12 mouse cellular contexts compared by ENCODE assay signal in the genomic region with DNA sequence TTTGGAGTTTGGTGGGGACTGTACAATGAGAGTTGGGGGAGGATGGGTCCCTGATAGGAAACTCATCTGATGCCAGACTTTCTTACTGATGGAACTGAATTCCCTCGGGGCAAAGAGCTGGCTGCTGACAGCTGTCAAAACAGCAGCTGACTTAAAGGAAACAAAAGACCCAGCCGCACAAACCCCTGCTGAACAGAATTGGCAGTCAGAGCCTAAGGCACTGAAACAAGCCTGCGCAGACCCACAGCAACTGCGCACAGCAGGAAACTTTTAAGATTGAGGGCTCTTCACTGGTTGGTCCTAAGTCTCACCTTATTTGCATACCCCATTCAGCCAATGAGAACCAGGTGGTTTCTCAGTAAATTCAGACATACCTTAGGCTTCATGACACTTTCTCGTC. TPM values are rescaled to one million over a fixed set of nuclear protein-coding genes. Genes with fewer than 3 reads are reported as not detected.
DNase-seq lines count a peak whose midpoint lies in the region; ATAC-seq lines count a peak whose summit lies in the region.
"Had no signal": no experiment of that assay in that cellular context is flagged by ENCODE, and none has a peak within 500 bp of the region (broad histone marks: within the 10 kb centered on the region; RNA-seq: fewer than 3 reads in every experiment).

No protein-coding gene starts in this region.

- no peaks in the 10 kb centered on the region for H3K36me3 ChIP-seq in limb, embryonic 12.5 days
- no peaks in the 10 kb centered on the region for H3K36me3 ChIP-seq in limb, embryonic 10.5 days
- H3K36me3 ChIP-seq in hindbrain, embryonic 10.5 days: no peaks in the 10 kb centered on the region
- H3K36me3 ChIP-seq in midbrain, embryonic 16.5 days (ENCODE audit: control insufficient read depth, insufficient read depth, low read length): no peaks in the 10 kb centered on the region
- H3K36me3 ChIP-seq: heart, embryonic 13.5 days; kidney, embryonic 15.5 days had no signal

- H3K4me1 ChIP-seq in limb, embryonic 12.5 days (replicated peaks): no peaks in the 10 kb centered on the region
- peaks cover 12% of the 10 kb centered on the region; the same call in 1 of the 2 replicates for H3K4me1 ChIP-seq in limb, embryonic 10.5 days
- peaks cover 13% of the 10 kb centered on the region for H3K4me1 ChIP-seq in hindbrain, embryonic 10.5 days (replicated peaks)
- no peaks in the 10 kb centered on the region for H3K4me1 ChIP-seq in midbrain, embryonic 16.5 days (ENCODE audit: control insufficient read depth, insufficient read depth, low read length)

- no peaks in the 10 kb centered on the region for H3K9me3 ChIP-seq in limb, embryonic 12.5 days
- no peaks in the 10 kb centered on the region for H3K9me3 ChIP-seq in limb, embryonic 10.5 days (replicated peaks)
- no peaks in the 10 kb centered on the region for H3K9me3 ChIP-seq in hindbrain, embryonic 10.5 days
- H3K9me3 ChIP-seq in midbrain, embryonic 16.5 days (replicated peaks; ENCODE audit: control insufficient read depth, low read length, poor library complexity, severe bottlenecking): no peaks in the 10 kb centered on the region
- H3K9me3 ChIP-seq: heart, embryonic 13.5 days; kidney, embryonic 15.5 days had no signal

- no peak overlapping the region for H3K4me3 ChIP-seq in limb, embryonic 12.5 days (replicated peaks)
- no peak overlapping the region for H3K4me3 ChIP-seq in limb, embryonic 10.5 days
- no peak overlapping the region for H3K4me3 ChIP-seq in hindbrain, embryonic 10.5 days
- H3K4me3 ChIP-seq in midbrain, embryonic 16.5 days (ENCODE audit: low read depth, low read length): no peak overlapping the region
- H3K4me3 ChIP-seq: heart, embryonic 13.5 days; kidney, embryonic 15.5 days had no signal

- DNase-seq in limb, embryonic 10.5 days (ENCODE audit: low spot score): no peak
- peak; percentile 68 for DNase-seq in embryo, embryonic 11 days
- peak; percentile 55 for DNase-seq in hindbrain, embryonic 10.5 days (ENCODE audit: low spot score)
- no peak for DNase-seq in left cerebral cortex, postnatal 25 days (ENCODE audit: low spot score in 2 of 2)
- no peak for DNase-seq in layer of hippocampus, adult 9-10 months (ENCODE audit: low spot score)
- DNase-seq in T-cell, adult 2 months (ENCODE audit: low spot score): no peak
- DNase-seq: cerebellum, adult 11 months; right cerebral cortex, postnatal 25 days had no signal

- intact Hi-C loops in left cerebral cortex, postnatal 25 days (cut with DNase I): no loop called here

- 0 out of 2 replicates have a peak overlapping the region, but pooled peaks have one; percentile 30 for H3K27ac ChIP-seq in limb, embryonic 12.5 days
- H3K27ac ChIP-seq in limb, embryonic 10.5 days: no peak overlapping the region
- peak overlapping the region; percentile 6; the same call in 1 of the 2 replicates for H3K27ac ChIP-seq in hindbrain, embryonic 10.5 days
- no peak overlapping the region for H3K27ac ChIP-seq in midbrain, embryonic 16.5 days (ENCODE audit: low read length)
- H3K27ac ChIP-seq: heart, embryonic 13.5 days; kidney, embryonic 15.5 days had no signal

- no peak for ATAC-seq in limb, embryonic 12.5 days (ENCODE audit: insufficient number of reproducible peaks, insufficient read depth, low FRiP score, low TSS enrichment, low read depth)
- ATAC-seq in midbrain, embryonic 16.5 days: 0 out of 2 replicates have a peak, but pooled peaks have one; percentile 39

- no peak overlapping the region for H3K4me2 ChIP-seq in limb, embryonic 12.5 days
- no peak overlapping the region for H3K4me2 ChIP-seq in midbrain, embryonic 16.5 days (ENCODE audit: low read length)
- H3K4me2 ChIP-seq: heart, embryonic 13.5 days; kidney, embryonic 15.5 days had no signal

- no peaks in the 10 kb centered on the region for H3K27me3 ChIP-seq in limb, embryonic 12.5 days
- H3K27me3 ChIP-seq in limb, embryonic 10.5 days (ENCODE audit: low read depth, poor library complexity, severe bottlenecking): no peaks in the 10 kb centered on the region
- 0 out of 2 replicates have a peak, but pooled peaks cover 2% of the 10 kb centered on the region for H3K27me3 ChIP-seq in hindbrain, embryonic 10.5 days (ENCODE audit: insufficient read depth, poor library complexity, severe bottlenecking)
- H3K27me3 ChIP-seq in midbrain, embryonic 16.5 days (ENCODE audit: control insufficient read depth, insufficient read depth, low read depth, low read length): no peaks in the 10 kb centered on the region
- H3K27me3 ChIP-seq: kidney, embryonic 15.5 days had no signal

- 36% methylated on average over 5 of the region's 5 CpGs for WGBS in limb, embryonic 12.5 days
- 52% methylated on average over 5 of the region's 5 CpGs for WGBS in limb, embryonic 10.5 days
- 41% methylated on average over 5 of the region's 5 CpGs for WGBS in hindbrain, embryonic 10.5 days
- 18% methylated on average over 5 of the region's 5 CpGs for WGBS in midbrain, embryonic 16.5 days

- no peak overlapping the region for H3K9ac ChIP-seq in limb, embryonic 12.5 days (replicated peaks)
- no peak overlapping the region for H3K9ac ChIP-seq in midbrain, embryonic 16.5 days (ENCODE audit: low read depth, low read length)
- H3K9ac ChIP-seq: heart, embryonic 13.5 days; kidney, embryonic 15.5 days had no signal

RNA-seq across cellular contexts. Expression of gene Sema4a, which starts 12.0 kb away (rescaled TPM):
- polyA plus RNA-seq in limb, embryonic 12.5 days (2016; fragmentation: Nextera tagmentation; extraction: Ambion mirVana): 8.0 and 8.3 TPM in 2 replicates
- 4.7 and 6.7 TPM in 2 replicates for polyA plus RNA-seq in limb, embryonic 10.5 days (2016; fragmentation: Nextera tagmentation; extraction: Ambion mirVana)
- 3.8 and 8.6 TPM in 2 replicates for polyA plus RNA-seq in hindbrain, embryonic 10.5 days (2016; fragmentation: Nextera tagmentation; extraction: Ambion mirVana)
- polyA plus RNA-seq in midbrain, embryonic 16.5 days (2015; fragmentation: Nextera tagmentation; extraction: Ambion mirVana): 42.5 and 44.0 TPM in 2 replicates
- 10 to 100 TPM; 49.2 to 57.9 TPM for total RNA-seq in left cerebral cortex, postnatal 25 days (2021)

RNA-seq across cellular contexts. Expression of gene Lmna, which starts 36.7 kb away (rescaled TPM):
- 51.8 and 56.4 TPM in 2 replicates for polyA plus RNA-seq in limb, embryonic 12.5 days (2016; fragmentation: Nextera tagmentation; extraction: Ambion mirVana)
- 9.2 and 14.5 TPM in 2 replicates for polyA plus RNA-seq in limb, embryonic 10.5 days (2016; fragmentation: Nextera tagmentation; extraction: Ambion mirVana)
- polyA plus RNA-seq in hindbrain, embryonic 10.5 days (2016; fragmentation: Nextera tagmentation; extraction: Ambion mirVana): 13.4 and 24.0 TPM in 2 replicates
- polyA plus RNA-seq in midbrain, embryonic 16.5 days (2015; fragmentation: Nextera tagmentation; extraction: Ambion mirVana): 51.0 and 59.7 TPM in 2 replicates
- total RNA-seq in left cerebral cortex, postnatal 25 days (2021): 10 to 100 TPM; 42.1 to 48.7 TPM

RNA-seq across cellular contexts. Expression of gene Slc25a44, which starts 48.1 kb away (rescaled TPM):
- 13.7 and 16.2 TPM in 2 replicates for polyA plus RNA-seq in limb, embryonic 12.5 days (2016; fragmentation: Nextera tagmentation; extraction: Ambion mirVana)
- polyA plus RNA-seq in limb, embryonic 10.5 days (2016; fragmentation: Nextera tagmentation; extraction: Ambion mirVana): 16.7 and 18.0 TPM in 2 replicates
- polyA plus RNA-seq in hindbrain, embryonic 10.5 days (2016; fragmentation: Nextera tagmentation; extraction: Ambion mirVana): 19.2 and 20.3 TPM in 2 replicates
- polyA plus RNA-seq in midbrain, embryonic 16.5 days (2015; fragmentation: Nextera tagmentation; extraction: Ambion mirVana): 36.7 and 39.3 TPM in 2 replicates
- 10 to 100 TPM; 77.4 to 79.3 TPM for total RNA-seq in left cerebral cortex, postnatal 25 days (2021)

RNA-seq across cellular contexts. Expression of gene Mex3a, which starts 59.2 kb away (rescaled TPM):
- polyA plus RNA-seq in limb, embryonic 12.5 days (2016; fragmentation: Nextera tagmentation; extraction: Ambion mirVana): 37.4 and 38.0 TPM in 2 replicates
- polyA plus RNA-seq in limb, embryonic 10.5 days (2016; fragmentation: Nextera tagmentation; extraction: Ambion mirVana): 28.9 and 34.8 TPM in 2 replicates
- polyA plus RNA-seq in hindbrain, embryonic 10.5 days (2016; fragmentation: Nextera tagmentation; extraction: Ambion mirVana): 30.7 and 31.0 TPM in 2 replicates
- polyA plus RNA-seq in midbrain, embryonic 16.5 days (2015; fragmentation: Nextera tagmentation; extraction: Ambion mirVana): 28.6 and 33.0 TPM in 2 replicates
- total RNA-seq in left cerebral cortex, postnatal 25 days (2021): 1 to 10 TPM; 2.8 to 3.0 TPM

Comparison
In these comparisons a context has a peak if more than half of its experiments do, and no peak if none do; other contexts are left out.
1. H3K27ac ChIP-seq: peak in limb, embryonic 12.5 days (single experiment) and hindbrain, embryonic 10.5 days (single experiment); none in limb, embryonic 10.5 days (single experiment) and midbrain, embryonic 16.5 days (single experiment).
2. DNase-seq: peak in embryo, embryonic 11 days (single experiment) and hindbrain, embryonic 10.5 days (single experiment); none in limb, embryonic 10.5 days (single experiment), left cerebral cortex, postnatal 25 days (0 of 2), layer of hippocampus, adult 9-10 months (single experiment) and T-cell, adult 2 months (single experiment).